Mouse (Mus musculus): ENCODE data around the gene Ptpn12. TPM values are rescaled to one million over a fixed set of nuclear protein-coding genes. Genes with fewer than 3 reads are reported as not detected.
"Not testable (repeated sequence)": the region's sequence is repeated elsewhere in the genome, so short reads cannot be mapped to it uniquely, and the experiment has no call there.

Gene Ptpn12
- total RNA-seq, 4 experiments from 2014 or later = 8.3 to 15.7 (median 12.5) TPM

- DNase-seq (ENCODE audit: low spot score in 2 of 2) = no peak
Measured at GRCm38 (mm10) chr5:20952337-20952925, 103.3 kb downstream of the Ptpn12 start.

GRCm38 (mm10) chr5:20951666-20952281, 103.9 kb downstream of the Ptpn12 start:
- DNase-seq (ENCODE audit: low spot score in 2 of 2) = peak; percentile 94 to 95

GRCm38 (mm10) chr5:20950855-20951650, 104.7 kb downstream of the Ptpn12 start:
- DNase-seq (ENCODE audit: low spot score in 2 of 2) = peak; percentile 12 to 36

- DNase-seq (ENCODE audit: low spot score in 2 of 2) = peak in 1 of 2 experiments; percentile 13
Measured at GRCm38 (mm10) chr5:20950516-20950854, 105.2 kb downstream of the Ptpn12 start.

- DNase-seq (ENCODE audit: low spot score in 2 of 2) = no peak
Measured at GRCm38 (mm10) chr5:20950093-20950492, 105.6 kb downstream of the Ptpn12 start.

- no peak for DNase-seq (ENCODE audit: low spot score in 2 of 2)
Measured at GRCm38 (mm10) chr5:20946906-20947305, 108.8 kb downstream of the Ptpn12 start.

GRCm38 (mm10) chr5:20944961-20945748, 110.6 kb downstream of the Ptpn12 start:
- DNase-seq (ENCODE audit: low spot score in 2 of 2) = no peak

- not testable (repeated sequence) for DNase-seq (ENCODE audit: low spot score in 2 of 2)
Measured at GRCm38 (mm10) chr5:20943791-20944190, 111.9 kb downstream of the Ptpn12 start.

- no peak for DNase-seq (ENCODE audit: low spot score in 2 of 2)
Measured at GRCm38 (mm10) chr5:20942523-20942922, 113.2 kb downstream of the Ptpn12 start.

- DNase-seq (ENCODE audit: low spot score in 2 of 2) = peak in 1 of 2 experiments; percentile 24
Measured at GRCm38 (mm10) chr5:20941205-20941604, 114.5 kb downstream of the Ptpn12 start.

- DNase-seq (ENCODE audit: low spot score in 2 of 2) = no peak
Measured at GRCm38 (mm10) chr5:20940696-20941095, 115.0 kb downstream of the Ptpn12 start.

GRCm38 (mm10) chr5:20940040-20940571, 115.6 kb downstream of the Ptpn12 start:
- DNase-seq (ENCODE audit: low spot score in 2 of 2) = no peak

- no peak for DNase-seq (ENCODE audit: low spot score in 2 of 2)
Measured at GRCm38 (mm10) chr5:20938523-20938922, 117.2 kb downstream of the Ptpn12 start.

Other genes starting within 250 kb of the Ptpn12 start
- 100 to 1,000 TPM; 159 to 188 (median 172) TPM for gene Phtf2, start 173.8 kb downstream of the Ptpn12 start, total RNA-seq (2022)
- 10 to 100 TPM; 19.2 to 22.0 (median 21.4) TPM for gene Tmem60, start 173.7 kb downstream of the Ptpn12 start, total RNA-seq (2022)
- 1 to 10 TPM; 7.6 to 9.1 (median 8.9) TPM for gene Rsbn1l, start 99.5 kb downstream of the Ptpn12 start, total RNA-seq (2022)
- gene Gsap, start 130.3 kb upstream of the Ptpn12 start, total RNA-seq (2022) = 1 to 10 TPM in 1 of 4 experiments, under 1 TPM in 3; 0.58 to 1.3 (median 0.79) TPM

All from gastrocnemius, adult 8-10 months (tissue).